Mouse (Mus musculus) kidney, adult 2 months (tissue): ENCODE measurements at regions not wholly inside any gene's neighbourhood (a gene's known extent, or its start where the extent isn't known, plus 50 kb on each side); places are given as distances from the start of the nearest gene placed in this dataset.

Experiments
- CTCF ChIP-seq: fragments of 200-500 bp; conservative IDR thresholded peaks from 2 replicates; pipeline ENCODE4 v1.5.1; 2011; ENCODE audit warnings: low read depth, mild to moderate bottlenecking, control low read depth, low read length, moderate library complexity, mixed read lengths; ENCODE audit not compliant: insufficient read depth, insufficient read length
- POLR2A ChIP-seq: fragments of 200-500 bp; IDR thresholded peaks from one replicate; pipeline ENCODE4 v1.6.1; 2011; ENCODE audit warnings: low read depth, low read length, control low read depth

DNA sequence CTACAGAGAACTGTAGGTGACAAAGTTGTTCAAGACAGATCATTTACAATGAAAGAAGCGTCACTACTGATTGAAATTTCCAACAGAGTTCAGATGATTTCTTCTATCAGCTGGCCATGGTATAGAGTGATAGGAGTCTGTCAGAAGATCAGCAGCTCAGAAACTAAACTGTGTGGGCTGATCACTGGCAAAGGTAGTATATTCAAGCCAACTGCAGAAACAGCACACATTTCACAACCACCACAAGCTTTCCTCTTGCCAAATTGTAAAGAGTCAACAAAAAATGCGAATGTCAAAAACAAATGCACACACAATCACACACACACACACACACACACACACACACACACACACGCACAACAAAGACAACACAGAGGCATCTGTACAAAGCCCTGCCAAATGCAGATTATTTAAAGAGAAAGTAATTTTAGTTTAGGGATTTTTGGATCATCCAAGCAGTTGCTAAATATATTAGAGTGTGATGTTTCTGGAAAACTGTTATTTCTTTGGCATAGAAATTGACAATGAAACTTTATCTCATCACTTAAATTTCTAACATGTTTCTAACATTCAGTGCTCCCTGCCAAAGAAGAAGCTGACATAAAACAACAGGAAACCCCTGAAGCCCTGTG is 959.3 kb upstream of the Hs3st1 start:
- TF ChIP-seq POLR2A: no peak
- no peak for TF ChIP-seq CTCF
